Mouse (Mus musculus) MEL (cell line): ENCODE results near the gene Gabrr3.

Experiments used
- CTCF ChIP-seq, 3 experiments: IDR thresholded peaks in 2 of 3; conservative IDR thresholded peaks in 1 of 3; 2 replicates each; pipeline ENCODE4 v1.5.1; 2011 to 2012; ENCODE audit warnings: low read length in 3 of 3, low read depth in 2 of 3, mild to moderate bottlenecking in 2 of 3, improper control_type of control experiment in 1 of 3, inconsistent platforms in 1 of 3, mixed read lengths in 1 of 3, moderate library complexity in 1 of 3; ENCODE audit not compliant: control insufficient read depth in 1 of 3, insufficient read depth in 1 of 3, poor library complexity in 1 of 3, severe bottlenecking in 1 of 3
- EP300 ChIP-seq, 2 experiments: IDR thresholded peaks; 2 replicates each; pipeline ENCODE4 v1.6.1; 2011; ENCODE audit warnings: improper control_type of control experiment in 2 of 2, low read length in 2 of 2, low read depth in 1 of 2, mild to moderate bottlenecking in 1 of 2
- JUND ChIP-seq: IDR thresholded peaks from 2 replicates; pipeline ENCODE4 v1.6.1; 2011; ENCODE audit warnings: low read depth, mild to moderate bottlenecking, improper control_type of control experiment, low read length
- KAT2A ChIP-seq: conservative IDR thresholded peaks from 2 replicates; pipeline ENCODE4 v1.6.1; 2012; ENCODE audit warnings: low read depth, low read length, improper control_type of control experiment, inconsistent platforms
- MAZ ChIP-seq: IDR thresholded peaks from 2 replicates; pipeline ENCODE4 v1.6.1; 2012; ENCODE audit warnings: low read depth, mild to moderate bottlenecking, inconsistent platforms, low read length, improper control_type of control experiment
- NRF1 ChIP-seq: IDR thresholded peaks from 2 replicates; pipeline ENCODE4 v1.6.1; 2014; ENCODE audit warnings: low read depth, mild to moderate bottlenecking, inconsistent platforms, low read length, improper control_type of control experiment, moderate library complexity; ENCODE audit not compliant: poor library complexity, insufficient read depth, severe bottlenecking
- POLR2A ChIP-seq, 2 experiments: IDR thresholded peaks; 2 replicates each; pipeline ENCODE4 v1.6.1; 2011 to 2012; ENCODE audit warnings: low read length in 2 of 2, mild to moderate bottlenecking in 2 of 2, control low read depth in 1 of 2, improper control_type of control experiment in 1 of 2, low read depth in 1 of 2, moderate library complexity in 1 of 2; ENCODE audit not compliant: control insufficient read depth in 1 of 2, insufficient read depth in 1 of 2, poor library complexity in 1 of 2
- TBP ChIP-seq: IDR thresholded peaks from 2 replicates; pipeline ENCODE4 v1.8.0; 2011; ENCODE audit warnings: low read depth, low read length, improper control_type of control experiment
- ZC3H11A ChIP-seq: IDR thresholded peaks from 2 replicates; pipeline ENCODE4 v1.6.1; 2012; ENCODE audit warnings: low read depth, mild to moderate bottlenecking, inconsistent platforms, low read length, improper control_type of control experiment

DNA sequence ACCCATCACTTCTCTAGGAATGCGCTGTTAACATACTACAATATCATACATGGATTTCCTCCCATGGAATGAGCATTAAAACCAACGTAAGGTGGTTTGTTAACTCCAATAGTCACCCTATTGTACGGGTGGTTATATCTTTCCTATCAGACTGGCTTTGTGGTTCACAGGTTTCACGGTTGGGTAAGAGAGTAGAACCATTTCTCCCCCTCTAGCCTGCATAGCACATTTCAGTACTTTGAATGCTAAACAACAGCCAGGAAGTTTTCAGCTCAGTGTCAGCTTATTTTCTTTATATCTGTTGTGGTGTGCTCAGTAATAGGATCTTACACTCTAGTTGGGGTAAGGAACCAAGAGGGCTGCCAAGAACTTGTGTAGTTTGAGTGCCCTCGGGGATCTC, 44.7 kb downstream of the Gabrr3 start:
- no peak for TF ChIP-seq POLR2A (IDR thresholded peaks at IDR 0.05; ENCODE audit: control insufficient read depth in 1 of 2, insufficient read depth in 1 of 2, low read depth in 1 of 2, low read length in 2 of 2, poor library complexity in 1 of 2)
- no peak for TF ChIP-seq CTCF (IDR thresholded peaks at IDR 0.05 in 2 of 3, conservative IDR thresholded peaks at IDR 0.05 in 1 of 3; ENCODE audit: control insufficient read depth in 1 of 3, insufficient read depth in 1 of 3, low read depth in 2 of 3, low read length in 3 of 3, poor library complexity in 1 of 3, severe bottlenecking in 1 of 3)
- TF ChIP-seq EP300 (IDR thresholded peaks at IDR 0.05; ENCODE audit: low read depth in 1 of 2, low read length in 2 of 2), result no peak
- no peak for TF ChIP-seq ZC3H11A
- no peak for TF ChIP-seq KAT2A
- no peak for TF ChIP-seq TBP
- no peak for TF ChIP-seq MAZ
- no peak for TF ChIP-seq JUND
- TF ChIP-seq NRF1, result no peak
